Mouse (Mus musculus) thymus, adult 2 months (tissue): ENCODE data around the gene Cma2.
"Not testable (repeated sequence)": the region's sequence is repeated elsewhere in the genome, so short reads cannot be mapped to it uniquely, and the experiment has no call there.

ENCODE experiments used
- CTCF ChIP-seq: fragments of 200-500 bp; IDR thresholded peaks from 2 replicates; pipeline ENCODE4 v1.5.1; 2012; ENCODE audit warnings: mild to moderate bottlenecking, control low read depth, low read length, moderate library complexity, borderline replicate concordance; ENCODE audit not compliant: control insufficient read depth, poor library complexity, insufficient read depth; ENCODE audit errors: extremely low read depth
- POLR2A ChIP-seq: fragments of 200-500 bp; IDR thresholded peaks from 2 replicates; pipeline ENCODE4 v1.6.1; 2012; ENCODE audit warnings: mild to moderate bottlenecking, low read length, control low read depth, moderate library complexity; ENCODE audit not compliant: control insufficient read depth, poor library complexity, insufficient read depth; ENCODE audit errors: extremely low read depth

DNA sequence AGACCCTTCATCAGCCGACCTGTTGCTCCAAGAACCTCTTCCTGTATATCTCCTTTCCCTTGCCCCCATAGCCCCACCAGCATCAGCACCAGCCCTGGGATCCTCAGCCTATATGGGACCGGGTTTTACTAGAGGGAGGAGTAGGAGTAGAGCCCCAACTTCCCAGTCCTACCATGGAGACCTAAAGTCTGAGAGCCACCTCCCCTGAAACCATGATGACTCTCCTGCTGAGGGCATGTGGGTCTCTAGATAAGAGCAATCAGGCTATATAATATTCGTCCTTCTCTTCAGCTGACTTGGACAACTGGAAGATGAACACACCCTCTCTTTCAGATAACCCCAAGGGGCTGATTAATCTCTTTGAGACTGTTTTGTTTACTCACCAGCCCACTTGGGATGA lies 36.7 kb downstream of the Cma2 start:
- not testable (repeated sequence) for TF ChIP-seq POLR2A, CTCF
